Mouse (Mus musculus) heart, postnatal 0 days (tissue): ENCODE results near the gene Shisa7. TPM values are rescaled to one million over a fixed set of nuclear protein-coding genes. Genes with fewer than 3 reads are reported as not detected.
A peak's percentile ranks its signal among the peaks of the same experiment; 100 is the strongest.

Source experiments
- ATAC-seq: fragments of 200-750 bp; cut with Nextera tagmentation; 2 replicates; pipeline ENCODE4 v1.8.0; 2017; ENCODE audit warnings: low read depth, moderate number of reproducible peaks, moderate library complexity; ENCODE audit not compliant: insufficient read depth
- DNase-seq: peaks from one replicate; pipeline ENCODE4 v3.0.0-alpha.2; 2016; ENCODE audit warnings: low spot score
- H3K27ac ChIP-seq: fragments of 300-500 bp; sonication (generic); 2 replicates; pipeline ENCODE4 v1.5.1; 2014; ENCODE audit warnings: low read depth, mild to moderate bottlenecking
- H3K27me3 ChIP-seq: fragments of 300-500 bp; sonication (generic); 2 replicates; pipeline ENCODE4 v1.6.1; 2014; ENCODE audit warnings: low read length, mixed read lengths; ENCODE audit not compliant: control insufficient read depth, insufficient read depth
- H3K36me3 ChIP-seq: fragments of 300-500 bp; sonication (generic); replicated peaks from 2 replicates; pipeline ENCODE4 v1.6.1; 2014; ENCODE audit warnings: low read length, mixed read lengths; ENCODE audit not compliant: control insufficient read depth, insufficient read depth
- H3K4me1 ChIP-seq: fragments of 300-500 bp; sonication (generic); 2 replicates; pipeline ENCODE4 v1.6.1; 2014; ENCODE audit warnings: antibody characterized with exemption; ENCODE audit not compliant: control insufficient read depth, insufficient read depth
- H3K4me2 ChIP-seq: fragments of 300-500 bp; sonication (generic); 2 replicates; pipeline ENCODE4 v1.6.1; 2014; ENCODE audit warnings: low read depth, mild to moderate bottlenecking, low read length, moderate library complexity
- H3K4me3 ChIP-seq: fragments of 300-500 bp; sonication (generic); 2 replicates; pipeline ENCODE4 v1.5.1; 2014; ENCODE audit warnings: low read depth, low read length
- H3K9ac ChIP-seq: fragments of 300-500 bp; sonication (generic); replicated peaks from 2 replicates; pipeline ENCODE4 v1.6.1; 2014; ENCODE audit warnings: low read depth, low read length, mixed read lengths
- H3K9me3 ChIP-seq: fragments of 300-500 bp; sonication (generic); replicated peaks from 2 replicates; pipeline ENCODE4 v1.6.1; 2016; ENCODE audit warnings: low read length; ENCODE audit not compliant: control insufficient read depth
- CTCF ChIP-seq: IDR thresholded peaks from 2 replicates; pipeline ENCODE4 v1.5.1; 2016; ENCODE audit warnings: antibody characterized with exemption, control low read depth, low read depth
- EP300 ChIP-seq: IDR thresholded peaks from 2 replicates; pipeline ENCODE4 v1.6.1; 2016; ENCODE audit warnings: antibody characterized with exemption, low read depth
- WGBS: fragments of 180-500 bp; shearing (Covaris S2); extraction: QIAGEN DNeasy Blood & Tissue Kit; methylation state at CpG from one replicate; pipeline ENCODE4 v1.1.7; 2014; 5-methylcytosine and 5-hydroxymethylcytosine counted together
- polyA plus RNA-seq: library from polyadenylated mRNA; unstranded; fragments of >200 nt; fragmentation: Nextera tagmentation; extraction: Ambion mirVana; gene quantifications from 2 replicates; pipeline ENCODE4 v1.2.1, GENCODE M21; 2015
- total RNA-seq: library from RNA; depleted of rRNA; stranded (reverse); fragments of >200 nt; gene quantifications from 2 replicates; pipeline ENCODE4 v1.2.3, GENCODE M21; 2014; ENCODE audit warnings: low replicate concordance

Shisa7 gene
- total and polyA plus RNA-seq, 2 experiments from 2014 or later, result not detected

DNA sequence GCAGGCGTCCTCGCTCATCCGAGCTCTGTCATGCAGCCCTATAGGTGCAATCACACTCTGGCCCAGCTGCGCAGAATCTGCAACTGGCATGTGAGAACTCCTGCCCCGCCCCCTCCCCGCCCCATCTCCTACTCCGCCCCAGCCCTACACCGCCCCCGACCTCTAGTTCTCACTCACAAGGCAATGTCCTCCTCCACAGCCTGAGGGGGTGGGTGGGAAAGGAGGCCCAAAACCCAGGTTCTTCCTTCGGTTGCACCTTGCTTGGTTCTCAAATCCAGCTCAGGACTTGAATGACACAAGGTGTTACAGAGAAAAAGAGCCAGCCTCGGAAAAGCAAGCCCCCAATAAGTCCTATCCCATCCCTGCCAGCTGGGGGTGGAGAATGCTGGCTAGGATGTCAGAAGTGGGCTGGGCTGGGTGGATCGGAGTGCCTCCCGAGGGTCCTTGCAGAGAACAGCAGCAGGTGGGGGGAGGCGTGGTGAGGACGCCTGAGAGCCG lies 1.8 kb downstream of the Shisa7 start:
- H3K9me3 ChIP-seq, result no peaks in the 10 kb centered on the region
- peaks cover 68% of the 10 kb centered on the region for H3K27me3 ChIP-seq
- ATAC-seq (no peak), DNase-seq (no peak)
- peak overlapping the region; percentile 24; the same call in 1 of the 2 replicates for H3K4me2 ChIP-seq
- H3K4me1 ChIP-seq, result no peaks in the 10 kb centered on the region
- WGBS, result under 1% methylated on average over 16 of the region's 16 CpGs
- no peak overlapping the region for H3K27ac ChIP-seq
- no peaks in the 10 kb centered on the region for H3K36me3 ChIP-seq
- H3K4me3 ChIP-seq, result 0 out of 2 replicates have a peak overlapping the region, but pooled peaks have one; percentile 15
- no peak for TF ChIP-seq CTCF
- no peak for TF ChIP-seq EP300
- H3K9ac ChIP-seq, result no peak overlapping the region

DNA sequence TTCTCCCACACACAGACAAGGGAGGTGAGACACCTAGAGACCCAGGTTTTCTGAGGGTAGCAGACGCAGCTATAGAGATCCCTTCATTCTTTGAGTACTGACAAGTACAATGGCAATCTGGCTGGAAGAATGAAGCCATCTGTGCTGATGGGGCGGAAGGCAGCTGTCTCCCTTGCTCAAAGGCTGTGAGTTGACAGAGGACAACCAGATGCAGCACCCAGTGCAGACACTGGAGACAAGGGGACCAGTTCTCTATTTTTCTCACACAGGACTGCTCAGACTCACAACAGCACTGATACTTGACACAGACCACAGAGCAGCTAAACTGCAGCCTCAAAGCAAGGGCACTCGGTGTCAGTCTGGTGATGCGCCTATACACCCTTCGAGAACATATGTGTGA lies 2.4 kb downstream of the Shisa7 start:
- peaks cover 75% of the 10 kb centered on the region for H3K27me3 ChIP-seq
- ATAC-seq (no peak), DNase-seq (no peak)
- H3K4me1 ChIP-seq, result no peaks in the 10 kb centered on the region
- 62% methylated on average over 5 of the region's 5 CpGs for WGBS
- no peak overlapping the region for H3K9ac ChIP-seq
- TF ChIP-seq CTCF (no peak), EP300 (no peak)
- H3K27ac ChIP-seq, result no peak overlapping the region
- no peaks in the 10 kb centered on the region for H3K9me3 ChIP-seq
- H3K36me3 ChIP-seq, result no peaks in the 10 kb centered on the region
- no peak overlapping the region for H3K4me3 ChIP-seq
- H3K4me2 ChIP-seq, result no peak overlapping the region

DNA sequence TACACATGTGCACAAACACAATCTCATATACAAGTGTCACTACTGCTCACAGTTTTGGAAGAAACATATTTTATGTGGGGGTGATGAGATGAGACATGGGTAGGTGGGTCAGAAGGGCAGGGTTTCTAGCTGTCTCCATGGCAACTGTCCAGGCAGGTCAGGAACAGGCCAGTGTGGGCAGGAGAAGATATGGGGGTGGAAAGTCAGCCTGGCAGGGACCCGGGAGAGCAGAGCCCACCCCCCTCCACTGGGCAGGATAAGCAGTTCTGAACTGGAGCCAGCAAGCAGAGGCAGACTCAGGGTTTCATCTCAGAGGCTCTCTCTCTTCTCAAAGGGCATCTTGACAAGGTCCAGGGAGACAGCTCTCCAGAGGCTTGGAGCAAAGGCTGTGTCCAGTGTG lies 6.9 kb downstream of the Shisa7 start:
- DNase-seq, result no peak
- H3K4me2 ChIP-seq, result no peak overlapping the region
- peaks cover 73% of the 10 kb centered on the region for H3K27me3 ChIP-seq
- no peak overlapping the region for H3K9ac ChIP-seq
- H3K4me3 ChIP-seq, result no peak overlapping the region
- ATAC-seq, result no peak
- H3K4me1 ChIP-seq, result peaks cover 5% of the 10 kb centered on the region; the same call in 1 of the 2 replicates
- H3K27ac ChIP-seq, result no peak overlapping the region
- 8% methylated on average over 1 of the region's 1 CpGs for WGBS
- no peaks in the 10 kb centered on the region for H3K9me3 ChIP-seq
- no peaks in the 10 kb centered on the region for H3K36me3 ChIP-seq
- TF ChIP-seq CTCF (no peak), EP300 (no peak)

DNA sequence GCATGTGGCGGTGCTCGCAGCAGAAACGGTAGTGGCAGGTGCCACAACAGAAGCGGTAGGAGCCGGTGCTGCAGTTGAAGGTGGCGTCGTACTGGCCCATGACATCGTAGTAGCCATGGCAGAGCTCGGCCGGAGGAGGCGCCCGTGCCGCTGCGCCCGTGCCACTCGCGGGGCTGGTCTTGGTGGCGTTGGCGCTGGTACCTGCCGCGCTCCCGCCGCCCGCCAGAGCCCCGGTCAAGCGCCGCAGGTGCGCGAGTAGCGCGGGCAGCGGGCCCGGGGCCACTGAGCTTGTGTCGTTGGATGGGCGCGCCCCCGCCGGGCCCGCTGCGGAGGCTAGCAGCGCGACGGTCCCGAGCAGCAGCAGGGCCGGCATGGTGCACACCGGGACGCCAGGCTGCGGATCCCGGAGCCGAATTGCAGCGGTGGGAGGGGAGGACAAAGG lies 8.1 kb downstream of the Shisa7 start:
- H3K36me3 ChIP-seq, result no peaks in the 10 kb centered on the region
- H3K9ac ChIP-seq, result no peak overlapping the region
- H3K4me3 ChIP-seq, result peak overlapping the region; percentile 45
- H3K4me2 ChIP-seq, result peak overlapping the region; percentile 77
- WGBS, result 0% methylated on average over 50 of the region's 51 CpGs
- H3K9me3 ChIP-seq, result no peaks in the 10 kb centered on the region
- DNase-seq (peak; percentile 29), ATAC-seq (peak; percentile 87)
- H3K27ac ChIP-seq, result no peak overlapping the region
- H3K27me3 ChIP-seq, result peaks cover 69% of the 10 kb centered on the region
- TF ChIP-seq CTCF (peak; percentile 33; the same call in 1 of the 2 replicates), EP300 (no peak)
- H3K4me1 ChIP-seq, result peaks cover 5% of the 10 kb centered on the region; the same call in 1 of the 2 replicates

DNA sequence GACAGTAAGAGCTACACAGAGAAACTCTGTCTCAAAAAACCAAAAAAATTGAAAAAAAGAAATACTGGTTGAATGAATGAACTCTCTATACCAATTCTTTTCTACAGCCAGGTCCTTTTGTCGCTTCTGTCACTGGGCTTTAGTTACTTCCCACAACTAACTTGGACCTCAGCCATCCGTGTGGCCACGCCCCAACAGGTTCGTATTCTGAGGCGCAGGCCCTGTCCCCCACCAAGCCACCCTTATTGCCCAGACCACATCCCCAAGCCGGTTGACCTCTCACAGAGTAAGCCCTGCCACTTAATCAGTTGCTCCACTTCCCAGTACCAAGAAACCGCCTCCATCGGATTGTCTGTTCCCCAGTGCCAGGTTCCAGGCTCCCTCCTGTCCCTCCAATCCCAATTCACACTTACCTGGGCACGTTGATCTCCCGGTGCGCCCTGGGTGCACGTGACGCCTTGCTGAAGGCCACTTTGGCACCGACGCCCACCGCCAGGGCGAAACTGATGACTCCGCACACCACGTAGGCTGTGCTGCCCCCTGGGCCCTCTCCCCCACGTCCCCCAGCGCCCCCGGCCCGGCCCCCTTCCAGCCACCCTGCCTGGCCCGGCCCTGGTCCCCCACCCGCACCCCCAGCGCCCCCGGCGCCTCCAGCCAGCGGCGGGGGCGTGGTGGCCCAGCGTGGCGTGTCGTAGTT lies 8.7 kb downstream of the Shisa7 start:
- 0 out of 2 replicates have a peak, but pooled peaks have one; percentile 12 for ATAC-seq

More for the DNA sequence above, 8.7 kb downstream of the Shisa7 start:
- H3K4me2 ChIP-seq, result peak overlapping the region; percentile 77
- H3K27me3 ChIP-seq, result peaks cover 72% of the 10 kb centered on the region
- WGBS, result 7% methylated on average over 33 of the region's 34 CpGs
- H3K9me3 ChIP-seq, result no peaks in the 10 kb centered on the region
- peaks cover 5% of the 10 kb centered on the region; the same call in 1 of the 2 replicates for H3K4me1 ChIP-seq
- no peak for DNase-seq
- H3K27ac ChIP-seq, result no peak overlapping the region
- TF ChIP-seq CTCF, result no peak
- TF ChIP-seq EP300, result no peak
- no peaks in the 10 kb centered on the region for H3K36me3 ChIP-seq
- H3K9ac ChIP-seq, result no peak overlapping the region
- H3K4me3 ChIP-seq, result peak overlapping the region; percentile 45
